Mouse (Mus musculus): ENCODE measurements around the gene Apc2.

GRCm38 (mm10) chr10:80285222-80286070 lies 10.3 kb upstream of the Apc2 start:
- TF ChIP-seq POLR2A (IDR thresholded peaks at IDR 0.05; ENCODE audit: extremely low read depth, insufficient read depth, low read length) (no peak), CTCF (IDR thresholded peaks at IDR 0.05; ENCODE audit: extremely low read depth, insufficient read depth, low read length) (no peak)

Measured in cortical plate, adult 2 months (tissue).